Mouse (Mus musculus) ES-Bruce4 (cell line): ENCODE data around the gene Nppb.

ENCODE experiments used
- CTCF ChIP-seq: IDR thresholded peaks from one replicate; pipeline ENCODE4 v1.8.1; 2011; ENCODE audit warnings: low read depth, low read length
- POLR2A ChIP-seq: IDR thresholded peaks from one replicate; pipeline ENCODE4 v1.8.1; 2011; ENCODE audit warnings: low read length; ENCODE audit not compliant: insufficient read depth

DNA sequence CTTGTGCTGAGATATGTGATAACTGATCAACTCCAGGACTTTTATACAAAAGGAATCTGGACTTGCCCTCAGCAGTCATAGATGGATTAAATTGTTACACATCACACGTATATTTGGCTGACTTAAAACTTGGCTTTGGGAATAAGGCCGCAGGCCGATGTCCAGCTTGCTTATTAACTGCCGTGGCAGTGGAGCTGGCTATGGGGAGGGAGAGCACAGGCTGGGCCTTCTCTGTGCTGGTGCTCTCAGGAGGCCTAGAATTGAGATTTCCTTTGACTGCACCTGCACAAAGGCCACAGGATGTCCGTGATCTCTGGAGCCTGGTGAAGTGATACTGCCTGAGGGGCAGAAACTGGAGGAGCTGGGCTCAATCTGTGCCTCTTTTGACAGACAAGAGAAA, 44.9 kb downstream of the Nppb start:
- TF ChIP-seq CTCF: no peak
- TF ChIP-seq POLR2A: no peak
